Mouse (Mus musculus) myocyte (in vitro differentiated cells): ENCODE data around the gene Lins1. TPM values are rescaled to one million over a fixed set of nuclear protein-coding genes. Genes with fewer than 3 reads are reported as not detected.
A peak's percentile ranks its signal among the peaks of the same experiment; 100 is the strongest.

ENCODE experiments used
- H3K27me3 ChIP-seq: one replicate; pipeline ENCODE4 v1.6.1; 2011; ENCODE audit not compliant: control insufficient read depth, insufficient read depth, insufficient read length
- H3K36me3 ChIP-seq: one replicate; pipeline ENCODE4 v1.6.1; 2011; ENCODE audit not compliant: control insufficient read depth, insufficient read depth
- H3K4me2 ChIP-seq: one replicate; pipeline ENCODE4 v1.6.1; 2011; ENCODE audit warnings: low read depth, control low read depth
- H3K4me3 ChIP-seq: one replicate; pipeline ENCODE4 v1.5.1; 2011; ENCODE audit warnings: mild to moderate bottlenecking, control low read depth, moderate library complexity
- H3K79me2 ChIP-seq: one replicate; pipeline ENCODE4 v1.6.1; 2011; ENCODE audit not compliant: control insufficient read depth, insufficient read depth
- H3ac ChIP-seq: one replicate; pipeline ENCODE4 v1.6.1; 2011; ENCODE audit not compliant: control insufficient read depth, insufficient read length
- CEBPB ChIP-seq: IDR thresholded peaks from 2 replicates; pipeline ENCODE4 v1.6.1; 2011; ENCODE audit warnings: mild to moderate bottlenecking, moderate library complexity; ENCODE audit not compliant: poor library complexity, insufficient read depth, severe bottlenecking
- E2F4 ChIP-seq: IDR thresholded peaks from one replicate; pipeline ENCODE4 v1.6.1; 2011; ENCODE audit warnings: mild to moderate bottlenecking, control low read depth, moderate library complexity; ENCODE audit not compliant: insufficient read depth
- MAX ChIP-seq: IDR thresholded peaks from one replicate; pipeline ENCODE4 v1.6.1; 2011; ENCODE audit warnings: low read depth, mild to moderate bottlenecking, control low read depth
- MYOD1 ChIP-seq, 3 experiments: IDR thresholded peaks; one replicate each; pipeline ENCODE4 v1.6.1; 2011; ENCODE audit warnings: control low read depth in 2 of 3, low read depth in 2 of 3, mild to moderate bottlenecking in 2 of 3, moderate library complexity in 1 of 3; ENCODE audit not compliant: insufficient read length in 2 of 3, control insufficient read depth in 1 of 3
- MYOG ChIP-seq, 3 experiments: IDR thresholded peaks; one replicate each; pipeline ENCODE4 v1.6.1; 2011; ENCODE audit warnings: control low read depth in 2 of 3, low read depth in 2 of 3, mild to moderate bottlenecking in 2 of 3; ENCODE audit not compliant: insufficient read length in 2 of 3, control insufficient read depth in 1 of 3, insufficient read depth in 1 of 3
- POLR2A ChIP-seq: IDR thresholded peaks from one replicate; pipeline ENCODE4 v1.6.1; 2011; ENCODE audit warnings: low read depth, mild to moderate bottlenecking, control low read depth, moderate library complexity; ENCODE audit not compliant: insufficient read length
- POLR2AphosphoS2 ChIP-seq: IDR thresholded peaks from one replicate; pipeline ENCODE4 v1.6.1; 2011; ENCODE audit warnings: low read depth, control low read depth; ENCODE audit not compliant: insufficient read length
- REST ChIP-seq: IDR thresholded peaks from one replicate; pipeline ENCODE4 v1.6.1; 2011; ENCODE audit warnings: mild to moderate bottlenecking, control low read depth, moderate library complexity; ENCODE audit not compliant: insufficient read depth, insufficient read length
- SRF ChIP-seq: IDR thresholded peaks from one replicate; pipeline ENCODE4 v1.6.1; 2011; ENCODE audit warnings: low read depth; ENCODE audit not compliant: control insufficient read depth, insufficient read length
- TCF12 ChIP-seq: IDR thresholded peaks from one replicate; pipeline ENCODE4 v1.6.1; 2011; ENCODE audit warnings: mild to moderate bottlenecking, control low read depth; ENCODE audit not compliant: poor library complexity, insufficient read depth, severe bottlenecking
- TCF3 ChIP-seq: IDR thresholded peaks from one replicate; pipeline ENCODE4 v1.6.1; 2011; ENCODE audit warnings: low read depth, control low read depth; ENCODE audit not compliant: insufficient read length
- USF1 ChIP-seq: IDR thresholded peaks from one replicate; pipeline ENCODE4 v1.6.1; 2011; ENCODE audit warnings: low read depth, mild to moderate bottlenecking, control low read depth, moderate library complexity
- polyA plus RNA-seq: library from polyadenylated mRNA; unstranded; fragments of >200 nt; fragmentation: generic; extraction: Trizol; gene quantifications from one replicate; pipeline ENCODE4 v1.2.1, GENCODE M21; 2012; ENCODE audit warnings: missing spikeins

Gene Lins1
- polyA plus RNA-seq, 1 experiment = 6.7 TPM

- TF ChIP-seq MYOG (IDR thresholded peaks at IDR 0.05; ENCODE audit: control insufficient read depth in 1 of 3, insufficient read depth in 1 of 3, insufficient read length in 2 of 3, low read depth in 2 of 3) (no peak), POLR2AphosphoS2 (no peak), CEBPB (no peak), MAX (no peak), MYOD1 (IDR thresholded peaks at IDR 0.05; ENCODE audit: control insufficient read depth in 1 of 3, insufficient read length in 2 of 3, low read depth in 2 of 3) (no peak), TCF3 (no peak), TCF12 (no peak), USF1 (no peak), E2F4 (no peak), REST (no peak), POLR2A (no peak), SRF (no peak)
- H3K27me3 ChIP-seq = no peaks in the 10 kb centered on the region
- H3K36me3 ChIP-seq = no peaks in the 10 kb centered on the region
- no peak overlapping the region for H3ac ChIP-seq
- no peak overlapping the region for H3K4me2 ChIP-seq
- no peak overlapping the region for H3K4me3 ChIP-seq
- no peaks in the 10 kb centered on the region for H3K79me2 ChIP-seq
These were observed 44.8 kb downstream of the Lins1 start for GRCm38 (mm10) chr7:66734466-66734865.

- Histone ChIP-seq H3K4me2 (no peak overlapping the region), H3ac (no peak overlapping the region), H3K27me3 (no peaks in the 10 kb centered on the region), H3K79me2 (no peaks in the 10 kb centered on the region), H3K36me3 (no peaks in the 10 kb centered on the region), H3K4me3 (no peak overlapping the region)
- TF ChIP-seq TCF12 (no peak), MAX (no peak), MYOG (IDR thresholded peaks at IDR 0.05; ENCODE audit: control insufficient read depth in 1 of 3, insufficient read depth in 1 of 3, insufficient read length in 2 of 3, low read depth in 2 of 3) (no peak), CEBPB (no peak)
These were observed 45.3 kb downstream of the Lins1 start for GRCm38 (mm10) chr7:66734993-66735392.

- Histone ChIP-seq H3K27me3 (no peaks in the 10 kb centered on the region), H3ac (no peak overlapping the region), H3K79me2 (no peaks in the 10 kb centered on the region), H3K4me3 (no peak overlapping the region), H3K36me3 (no peaks in the 10 kb centered on the region), H3K4me2 (no peak overlapping the region)
- TF ChIP-seq CEBPB = no peak
- TF ChIP-seq MYOG (IDR thresholded peaks at IDR 0.05; ENCODE audit: control insufficient read depth in 1 of 3, insufficient read depth in 1 of 3, insufficient read length in 2 of 3, low read depth in 2 of 3) = no peak
- TF ChIP-seq REST = no peak
- TF ChIP-seq POLR2A = no peak
- TF ChIP-seq USF1 = no peak
- TF ChIP-seq TCF3 = no peak
- TF ChIP-seq MYOD1 (IDR thresholded peaks at IDR 0.05; ENCODE audit: control insufficient read depth in 1 of 3, insufficient read length in 2 of 3, low read depth in 2 of 3) = no peak
- no peak for TF ChIP-seq TCF12
- TF ChIP-seq MAX = no peak
- no peak for TF ChIP-seq POLR2AphosphoS2
- no peak for TF ChIP-seq E2F4
- no peak for TF ChIP-seq SRF
These were observed 47.7 kb downstream of the Lins1 start for GRCm38 (mm10) chr7:66737418-66737817.

GRCm38 (mm10) chr7:66741008-66741407, 51.3 kb downstream of the Lins1 start:
- H3K27me3 ChIP-seq = no peaks in the 10 kb centered on the region
- H3K36me3 ChIP-seq = no peaks in the 10 kb centered on the region
- no peak overlapping the region for H3K4me2 ChIP-seq
- TF ChIP-seq MYOG (IDR thresholded peaks at IDR 0.05; ENCODE audit: control insufficient read depth in 1 of 3, insufficient read depth in 1 of 3, insufficient read length in 2 of 3, low read depth in 2 of 3) = no peak
- no peaks in the 10 kb centered on the region for H3K79me2 ChIP-seq
- no peak overlapping the region for H3ac ChIP-seq
- no peak overlapping the region for H3K4me3 ChIP-seq

GRCm38 (mm10) chr7:66741412-66741811, 51.7 kb downstream of the Lins1 start:
- no peaks in the 10 kb centered on the region for H3K27me3 ChIP-seq
- no peaks in the 10 kb centered on the region for H3K79me2 ChIP-seq
- no peak overlapping the region for H3K4me3 ChIP-seq
- no peaks in the 10 kb centered on the region for H3K36me3 ChIP-seq
- H3K4me2 ChIP-seq = no peak overlapping the region
- no peak for TF ChIP-seq POLR2AphosphoS2
- TF ChIP-seq POLR2A = no peak
- TF ChIP-seq MYOG (IDR thresholded peaks at IDR 0.05; ENCODE audit: control insufficient read depth in 1 of 3, insufficient read depth in 1 of 3, insufficient read length in 2 of 3, low read depth in 2 of 3) = peak in 2 of 3 experiments; percentile 63 to 64
- no peak for TF ChIP-seq TCF12
- no peak for TF ChIP-seq USF1
- peak in 2 of 3 experiments; percentile 26 to 61 for TF ChIP-seq MYOD1 (IDR thresholded peaks at IDR 0.05; ENCODE audit: control insufficient read depth in 1 of 3, insufficient read length in 2 of 3, low read depth in 2 of 3)
- no peak for TF ChIP-seq CEBPB
- TF ChIP-seq E2F4 = no peak
- no peak for TF ChIP-seq MAX
- TF ChIP-seq TCF3 = no peak
- no peak overlapping the region for H3ac ChIP-seq
